Mouse (Mus musculus): ENCODE data around the gene 4930455H04Rik.

DNA sequence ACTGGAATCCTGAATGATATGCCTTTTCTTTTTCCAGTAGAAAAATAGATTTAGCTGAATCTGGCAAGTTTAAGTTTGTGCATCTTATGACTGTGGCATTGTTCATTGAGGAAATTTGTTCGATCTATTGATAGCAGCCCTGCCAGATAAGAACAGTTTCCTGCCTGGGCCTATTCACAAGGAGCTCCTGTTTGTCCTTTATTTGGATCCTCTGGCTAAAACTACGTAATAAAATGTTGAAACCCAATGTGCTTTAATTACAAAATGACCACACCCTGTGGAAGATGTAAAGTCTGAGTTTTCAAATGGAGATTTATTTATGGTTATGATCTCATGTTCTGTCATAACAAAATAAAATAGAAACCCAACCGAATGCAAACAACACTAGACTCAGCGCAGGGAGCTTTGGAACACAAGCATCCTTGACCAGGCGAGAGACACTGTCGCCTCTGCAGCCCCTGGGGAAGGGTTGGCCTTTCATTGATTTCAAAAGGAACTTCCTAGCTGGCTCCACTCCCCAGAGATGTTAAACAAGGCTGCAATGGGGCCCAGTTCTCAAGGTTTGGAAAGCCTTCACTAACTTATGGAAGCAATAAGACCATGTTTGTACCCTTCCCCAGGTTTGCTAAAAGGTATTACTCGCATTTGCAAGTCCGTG, 15.7 kb upstream of the 4930455H04Rik start:
- TF ChIP-seq CTCF (IDR thresholded peaks at IDR 0.05; ENCODE audit: low read depth, low read length): no peak
- no peak for TF ChIP-seq POLR2A (IDR thresholded peaks at IDR 0.05; ENCODE audit: extremely low read depth, insufficient read depth, low read length)

Data from liver, adult 2 months (tissue).